16 mouse cellular contexts compared by ENCODE assay signal in the genomic region with DNA sequence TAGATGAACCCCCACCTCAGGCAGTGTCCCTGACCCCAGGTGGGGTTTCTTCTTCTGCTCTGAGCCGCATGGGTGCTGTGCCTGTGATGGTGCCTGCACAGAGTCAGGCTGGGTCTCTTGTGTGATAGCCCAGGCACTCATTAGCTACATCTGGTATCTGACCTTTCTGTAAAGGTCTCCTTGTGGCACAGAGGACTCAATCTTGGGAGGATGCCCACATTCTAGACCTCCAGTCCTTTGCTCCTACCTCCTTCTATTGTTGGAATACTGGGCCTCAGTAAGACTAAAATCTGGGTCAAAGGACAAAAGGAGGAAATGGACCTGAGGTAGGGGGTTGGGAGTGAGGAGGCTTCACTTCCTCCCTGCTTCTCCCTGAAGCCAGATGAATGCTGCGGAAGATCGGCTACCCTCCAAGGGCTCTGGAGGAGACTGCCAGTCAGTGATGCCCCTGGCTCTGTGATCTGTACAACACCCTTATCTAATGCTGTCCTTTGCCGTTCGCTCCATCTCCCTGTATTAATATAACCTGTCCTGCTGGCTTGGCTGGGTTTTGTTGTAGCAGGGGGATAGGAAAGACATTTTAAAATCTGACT. TPM values are rescaled to one million over a fixed set of nuclear protein-coding genes. Genes with fewer than 3 reads are reported as not detected.
DNase-seq lines count a peak whose midpoint lies in the region; ATAC-seq and TF ChIP-seq lines count a peak whose summit lies in the region.
"Had no signal": no experiment of that assay in that cellular context is flagged by ENCODE, and none has a peak within 500 bp of the region (broad histone marks: within the 10 kb centered on the region; RNA-seq: fewer than 3 reads in every experiment).

No protein-coding gene starts in this region.

- peaks cover 38% of the 10 kb centered on the region for H3K27me3 ChIP-seq in heart, embryonic 10.5 days (ENCODE audit: insufficient read depth, poor library complexity, severe bottlenecking)
- H3K27me3 ChIP-seq in heart, postnatal 0 days (ENCODE audit: control insufficient read depth, insufficient read depth, low read length): no peaks in the 10 kb centered on the region
- H3K27me3 ChIP-seq in neural tube, embryonic 15.5 days (replicated peaks): peaks cover 10% of the 10 kb centered on the region

- 0 out of 2 replicates have a peak overlapping the region, but pooled peaks have one; percentile 43 for H3K27ac ChIP-seq in heart, embryonic 10.5 days
- peak overlapping the region; percentile 78; the same call in 1 of the 2 replicates for H3K27ac ChIP-seq in left cerebral cortex, adult 2 months
- peak overlapping the region; percentile 50 for H3K27ac ChIP-seq in heart, postnatal 0 days (ENCODE audit: low read depth)
- H3K27ac ChIP-seq in neural tube, embryonic 15.5 days (replicated peaks): no peak overlapping the region
- H3K27ac ChIP-seq: forebrain, embryonic 12.5 days; hindbrain, embryonic 14.5 days; limb, embryonic 12.5 days had no signal

- intact Hi-C loops in heart, postnatal 25 days (cut with DNase I): no loop called here
- intact Hi-C loops in left cerebral cortex, adult 2 months (cut with DNase I): no loop called here
- intact Hi-C loops in left cerebral cortex, postnatal 25 days (cut with DNase I): no loop called here

- no peak overlapping the region for H3K4me3 ChIP-seq in heart, embryonic 10.5 days
- no peak overlapping the region for H3K4me3 ChIP-seq in left cerebral cortex, adult 2 months
- H3K4me3 ChIP-seq in heart, postnatal 0 days (ENCODE audit: low read depth, low read length): no peak overlapping the region
- no peak overlapping the region for H3K4me3 ChIP-seq in neural tube, embryonic 15.5 days (replicated peaks)
- H3K4me3 ChIP-seq: forebrain, embryonic 12.5 days; limb, embryonic 12.5 days had no signal

- peaks cover 4% of the 10 kb centered on the region; the same call in 1 of the 2 replicates for H3K36me3 ChIP-seq in heart, embryonic 10.5 days
- H3K36me3 ChIP-seq in heart, postnatal 0 days (replicated peaks; ENCODE audit: control insufficient read depth, insufficient read depth, low read length): 0 out of 2 replicates have a peak, but pooled peaks cover 8% of the 10 kb centered on the region
- no peaks in the 10 kb centered on the region for H3K36me3 ChIP-seq in neural tube, embryonic 15.5 days
- H3K36me3 ChIP-seq: forebrain, embryonic 12.5 days; limb, embryonic 12.5 days had no signal

- WGBS in heart, embryonic 10.5 days: 48% methylated on average over 5 of the region's 5 CpGs
- WGBS in heart, postnatal 0 days: 40% methylated on average over 5 of the region's 5 CpGs
- 84% methylated on average over 5 of the region's 5 CpGs for WGBS in neural tube, embryonic 15.5 days

- H3K4me2 ChIP-seq in heart, postnatal 0 days (ENCODE audit: low read depth, low read length): no peak overlapping the region
- no peak overlapping the region for H3K4me2 ChIP-seq in neural tube, embryonic 15.5 days
- H3K4me2 ChIP-seq: forebrain, embryonic 12.5 days; hindbrain, embryonic 14.5 days; limb, embryonic 12.5 days had no signal

- DNase-seq in heart, embryonic 10.5 days (ENCODE audit: low spot score): no peak
- DNase-seq in heart, postnatal 25 days (ENCODE audit: low spot score): no peak
- no peak for DNase-seq in left cerebral cortex, adult 2 months (ENCODE audit: extremely low spot score in 1 of 2, low spot score in 2 of 2)
- DNase-seq in left cerebral cortex, postnatal 25 days (ENCODE audit: low spot score in 2 of 2): no peak
- DNase-seq in 3T3-L1 (ENCODE audit: low read depth, low spot score): peak; percentile 59
- no peak for DNase-seq in heart, postnatal 0 days (ENCODE audit: low spot score)
- DNase-seq: cerebellum, adult 2 months had no signal

- ATAC-seq in heart, postnatal 0 days (ENCODE audit: insufficient read depth, low read depth): peak; percentile 33; the same call in 1 of the 2 replicates
- ATAC-seq in neural tube, embryonic 15.5 days (ENCODE audit: low FRiP score): no peak
- ATAC-seq: intestine, embryonic 16.5 days; midbrain, embryonic 16.5 days had no signal

- no peak overlapping the region for H3K9ac ChIP-seq in heart, postnatal 0 days (replicated peaks; ENCODE audit: low read depth, low read length)
- H3K9ac ChIP-seq in neural tube, embryonic 15.5 days (replicated peaks): no peak overlapping the region
- H3K9ac ChIP-seq: forebrain, embryonic 12.5 days; hindbrain, embryonic 14.5 days; limb, embryonic 12.5 days had no signal

- no peak for TF ChIP-seq CTCF in left cerebral cortex, adult 2 months (IDR thresholded peaks at IDR 0.05)
- no peak for TF ChIP-seq CTCF in heart, postnatal 0 days (IDR thresholded peaks at IDR 0.05; ENCODE audit: low read depth)

- H3K9me3 ChIP-seq in heart, embryonic 10.5 days: no peaks in the 10 kb centered on the region
- no peaks in the 10 kb centered on the region for H3K9me3 ChIP-seq in heart, postnatal 0 days (replicated peaks; ENCODE audit: control insufficient read depth, low read length)
- H3K9me3 ChIP-seq in neural tube, embryonic 15.5 days (replicated peaks): no peaks in the 10 kb centered on the region
- H3K9me3 ChIP-seq: forebrain, embryonic 12.5 days; G1E; limb, embryonic 12.5 days had no signal

- no peak for TF ChIP-seq EP300 in heart, postnatal 0 days (IDR thresholded peaks at IDR 0.05; ENCODE audit: low read depth)

- H3K4me1 ChIP-seq in heart, embryonic 10.5 days: peaks cover 24% of the 10 kb centered on the region
- peaks cover 6% of the 10 kb centered on the region; the same call in 1 of the 2 replicates for H3K4me1 ChIP-seq in heart, postnatal 0 days (ENCODE audit: control insufficient read depth, insufficient read depth)
- no peaks in the 10 kb centered on the region for H3K4me1 ChIP-seq in neural tube, embryonic 15.5 days
- H3K4me1 ChIP-seq: forebrain, embryonic 12.5 days had no signal

RNA-seq across cellular contexts. Expression of a gene that starts 1.3 kb away (rescaled TPM):
- polyA plus RNA-seq in heart, embryonic 10.5 days (2016; fragmentation: Nextera tagmentation; extraction: Ambion mirVana): 0.75 and 0.77 TPM in 2 replicates
- 1 to 10 TPM; 4.1 to 4.7 TPM for total RNA-seq in heart, postnatal 25 days (2021)
- total RNA-seq in left cerebral cortex, adult 2 months (2021): 1 to 10 TPM; 4.1 to 4.5 TPM
- total RNA-seq in left cerebral cortex, postnatal 25 days (2021): 1 to 10 TPM; 3.5 to 4.4 TPM
- total RNA-seq in heart, postnatal 0 days (2014; rRNA removed; ENCODE audit: low replicate concordance): 17.2 TPM in 1 of 2 replicates, not detected in the other
- polyA plus RNA-seq in heart, postnatal 0 days (2015; fragmentation: Nextera tagmentation; extraction: Ambion mirVana): 1.4 and 1.5 TPM in 2 replicates
- polyA plus RNA-seq in neural tube, embryonic 15.5 days (2015; fragmentation: Nextera tagmentation; extraction: Ambion mirVana): 0.54 and 0.91 TPM in 2 replicates
- total RNA-seq: megakaryocyte progenitor cell, adult 5-6 weeks had no signal
- polyA plus RNA-seq: G1E; neural tube, embryonic 11.5 days had no signal

RNA-seq across cellular contexts. Expression of a gene that starts 9.9 kb away (rescaled TPM):
- 43.7 and 52.2 TPM in 2 replicates for polyA plus RNA-seq in heart, embryonic 10.5 days (2016; fragmentation: Nextera tagmentation; extraction: Ambion mirVana)
- total RNA-seq in heart, postnatal 25 days (2021): 10 to 100 TPM; 62.5 to 77.7 TPM
- total RNA-seq in left cerebral cortex, adult 2 months (2021): 10 to 100 TPM; 19.6 to 22.5 TPM
- total RNA-seq in left cerebral cortex, postnatal 25 days (2021): 10 to 100 TPM; 20.2 to 21.6 TPM
- total RNA-seq in heart, postnatal 0 days (2014; rRNA removed; ENCODE audit: low replicate concordance): 115 and 117 TPM in 2 replicates
- polyA plus RNA-seq in heart, postnatal 0 days (2015; fragmentation: Nextera tagmentation; extraction: Ambion mirVana): 82.6 and 83.4 TPM in 2 replicates
- 42.2 and 47.0 TPM in 2 replicates for polyA plus RNA-seq in neural tube, embryonic 15.5 days (2015; fragmentation: Nextera tagmentation; extraction: Ambion mirVana)
- total RNA-seq: G1E had no signal
- polyA plus RNA-seq: G1E had no signal

RNA-seq across cellular contexts. Expression of a gene that starts 14.9 kb away (rescaled TPM):
- polyA plus RNA-seq in heart, embryonic 10.5 days (2016; fragmentation: Nextera tagmentation; extraction: Ambion mirVana): 4.4 and 5.7 TPM in 2 replicates
- total RNA-seq in heart, postnatal 25 days (2021): 1 to 10 TPM; 3.2 to 6.7 TPM
- 1,000 to 10,000 TPM; 1,927 to 1,950 TPM for total RNA-seq in left cerebral cortex, adult 2 months (2021)
- total RNA-seq in left cerebral cortex, postnatal 25 days (2021): 1,000 to 10,000 TPM; 2,274 to 2,374 TPM
- not detected in 2 replicates for total RNA-seq in heart, postnatal 0 days (2014; rRNA removed; ENCODE audit: low replicate concordance)
- polyA plus RNA-seq in heart, postnatal 0 days (2015; fragmentation: Nextera tagmentation; extraction: Ambion mirVana): 2.0 and 2.3 TPM in 2 replicates
- 3.8 and 6.9 TPM in 2 replicates for polyA plus RNA-seq in neural tube, embryonic 15.5 days (2015; fragmentation: Nextera tagmentation; extraction: Ambion mirVana)

RNA-seq across cellular contexts. Expression of a gene that starts 17.7 kb away (rescaled TPM):
- polyA plus RNA-seq in heart, embryonic 10.5 days (2016; fragmentation: Nextera tagmentation; extraction: Ambion mirVana): 7.6 and 10.0 TPM in 2 replicates
- 1 to 10 TPM; 8.4 to 8.7 TPM for total RNA-seq in heart, postnatal 25 days (2021)
- total RNA-seq in left cerebral cortex, adult 2 months (2021): 10 to 100 TPM; 17.1 to 18.8 TPM
- total RNA-seq in left cerebral cortex, postnatal 25 days (2021): 10 to 100 TPM; 20.3 to 24.2 TPM
- 5.4 and 5.8 TPM in 2 replicates for total RNA-seq in heart, postnatal 0 days (2014; rRNA removed; ENCODE audit: low replicate concordance)
- polyA plus RNA-seq in heart, postnatal 0 days (2015; fragmentation: Nextera tagmentation; extraction: Ambion mirVana): 6.4 and 9.3 TPM in 2 replicates
- 13.3 and 14.9 TPM in 2 replicates for polyA plus RNA-seq in neural tube, embryonic 15.5 days (2015; fragmentation: Nextera tagmentation; extraction: Ambion mirVana)

RNA-seq across cellular contexts. Expression of a gene that starts 48.6 kb away (rescaled TPM):
- 17.9 and 23.8 TPM in 2 replicates for polyA plus RNA-seq in heart, embryonic 10.5 days (2016; fragmentation: Nextera tagmentation; extraction: Ambion mirVana)
- total RNA-seq in heart, postnatal 25 days (2021): 1 to 10 TPM; 7.8 to 8.0 TPM
- total RNA-seq in left cerebral cortex, adult 2 months (2021): 10 to 100 TPM; 21.4 to 26.7 TPM
- 10 to 100 TPM; 20.9 to 23.0 TPM for total RNA-seq in left cerebral cortex, postnatal 25 days (2021)
- 3.8 and 5.3 TPM in 2 replicates for total RNA-seq in heart, postnatal 0 days (2014; rRNA removed; ENCODE audit: low replicate concordance)
- polyA plus RNA-seq in heart, postnatal 0 days (2015; fragmentation: Nextera tagmentation; extraction: Ambion mirVana): 5.8 and 6.4 TPM in 2 replicates
- 27.6 and 30.7 TPM in 2 replicates for polyA plus RNA-seq in neural tube, embryonic 15.5 days (2015; fragmentation: Nextera tagmentation; extraction: Ambion mirVana)

Comparison
In these comparisons a context has a peak if more than half of its experiments do, and no peak if none do; other contexts are left out.
1. RNA of a gene that starts 14.9 kb away (total RNA-seq): 2,274 to 2,374 TPM in left cerebral cortex, postnatal 25 days and 1,927 to 1,950 TPM in left cerebral cortex, adult 2 months; 3.2 to 6.7 TPM in heart, postnatal 25 days and not detected in heart, postnatal 0 days; every median in the first group is over 100 times any median in the second.